Mouse (Mus musculus) stomach, postnatal 0 days (tissue): Measurements from ENCODE around the gene Cnep1r1.

Source experiments
- CTCF ChIP-seq: IDR thresholded peaks from 2 replicates; pipeline ENCODE4 v1.5.1; 2016; ENCODE audit warnings: antibody characterized with exemption, low read depth, mild to moderate bottlenecking, moderate library complexity
- EP300 ChIP-seq: optimal IDR thresholded peaks from 2 replicates; pipeline ENCODE3; 2016; ENCODE audit warnings: antibody characterized with exemption

DNA sequence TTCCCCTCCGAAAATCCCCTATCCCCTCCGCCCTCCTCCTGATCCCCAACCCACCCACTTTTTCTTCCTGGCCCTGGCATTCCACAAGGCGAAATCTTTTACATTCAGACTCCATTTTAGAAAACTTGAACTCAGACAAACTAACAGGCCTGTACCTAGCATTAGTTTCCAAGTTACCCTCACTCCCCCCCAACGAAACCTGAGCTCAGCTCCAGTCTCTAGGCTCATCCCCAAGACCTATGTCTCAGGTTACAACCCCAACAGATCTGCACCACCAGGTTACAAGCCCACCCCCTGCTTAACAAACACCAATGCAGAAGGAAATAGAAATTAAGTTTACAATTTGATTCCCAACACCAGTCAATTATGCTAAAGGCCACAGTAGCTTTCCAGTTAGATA lies 25.2 kb upstream of the Cnep1r1 start:
- no peak for TF ChIP-seq CTCF
- TF ChIP-seq EP300, result no peak
